Mouse (Mus musculus) thymus, adult 2 months (tissue): ENCODE data around the gene 1810037I17Rik.
"Not testable (repeated sequence)": the region's sequence is repeated elsewhere in the genome, so short reads cannot be mapped to it uniquely, and the experiment has no call there.

Source experiments
- CTCF ChIP-seq: fragments of 200-500 bp; IDR thresholded peaks from 2 replicates; pipeline ENCODE4 v1.5.1; 2012; ENCODE audit warnings: mild to moderate bottlenecking, control low read depth, low read length, moderate library complexity, borderline replicate concordance; ENCODE audit not compliant: control insufficient read depth, poor library complexity, insufficient read depth; ENCODE audit errors: extremely low read depth
- POLR2A ChIP-seq: fragments of 200-500 bp; IDR thresholded peaks from 2 replicates; pipeline ENCODE4 v1.6.1; 2012; ENCODE audit warnings: mild to moderate bottlenecking, low read length, control low read depth, moderate library complexity; ENCODE audit not compliant: control insufficient read depth, poor library complexity, insufficient read depth; ENCODE audit errors: extremely low read depth

GRCm38 (mm10) chr3:122937176-122937575 lies 13.2 kb downstream of the 1810037I17Rik start:
- not testable (repeated sequence) for TF ChIP-seq CTCF, POLR2A
